Mouse (Mus musculus): Measurements from ENCODE around the gene Sirt6. TPM values are rescaled to one million over a fixed set of nuclear protein-coding genes. Genes with fewer than 3 reads are reported as not detected.
A peak's percentile ranks its signal among the peaks of the same experiment; 100 is the strongest.

Sirt6 gene
- polyA plus RNA-seq, 1 experiment from 2014 or later = 7.7 TPM

- Histone ChIP-seq H3K27me3 (peaks cover 22% of the 10 kb centered on the region), H3K27ac (replicated peaks) (0 out of 2 replicates have a peak overlapping the region, but pooled peaks have one; percentile 24), H3K4me2 (no peak overlapping the region), H3K4me3 (replicated peaks) (no peak overlapping the region), H3K4me1 (replicated peaks) (peaks cover 76% of the 10 kb centered on the region), H3K9me3 (replicated peaks) (no peaks in the 10 kb centered on the region), H3K36me3 (replicated peaks) (no peaks in the 10 kb centered on the region), H3K9ac (no peak overlapping the region)
- WGBS (ENCODE audit: insufficient replicate concordance) = 16% methylated on average over 4 of the region's 4 CpGs
- ATAC-seq (ENCODE audit: insufficient read depth) = no peak
Measured at GRCm38 (mm10) chr10:81602741-81603151, 24.9 kb downstream of the Sirt6 start.

- 33% methylated on average over 7 of the region's 7 CpGs for WGBS (ENCODE audit: insufficient replicate concordance)
- Histone ChIP-seq H3K4me2 (peak overlapping the region; percentile 77), H3K9ac (peak overlapping the region; percentile 11; the same call in 1 of the 2 replicates), H3K36me3 (replicated peaks) (no peaks in the 10 kb centered on the region), H3K4me1 (replicated peaks) (peaks cover 81% of the 10 kb centered on the region), H3K4me3 (replicated peaks) (peak overlapping the region; percentile 47), H3K27me3 (peaks cover 35% of the 10 kb centered on the region), H3K27ac (replicated peaks) (no peak overlapping the region), H3K9me3 (replicated peaks) (no peaks in the 10 kb centered on the region)
- no peak for ATAC-seq (ENCODE audit: insufficient read depth)
Measured at GRCm38 (mm10) chr10:81601396-81601905, 26.1 kb downstream of the Sirt6 start.

DNA sequence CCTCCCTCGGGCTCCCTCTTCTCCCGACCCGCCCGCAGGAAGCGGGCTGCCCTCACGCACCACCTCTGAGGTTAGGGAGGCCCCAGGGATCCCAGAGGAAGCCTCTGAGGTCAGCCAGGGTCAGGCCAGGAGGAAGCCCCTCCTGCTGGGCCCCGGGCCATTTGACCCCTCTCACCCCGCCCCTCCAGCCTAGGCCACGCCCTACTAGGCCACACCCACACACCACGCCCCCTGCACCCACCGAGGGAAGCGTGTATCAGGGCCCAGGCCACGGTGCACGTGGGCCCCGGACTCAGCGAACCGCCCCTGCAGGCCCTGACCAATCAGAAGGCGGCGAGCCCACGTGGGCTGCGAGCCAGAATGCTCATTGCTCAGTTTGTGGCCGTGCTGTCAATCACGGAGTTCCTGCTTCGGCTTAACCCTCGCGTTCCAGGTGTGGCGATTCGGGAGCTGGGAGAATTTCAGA lies 26.8 kb downstream of the Sirt6 start, which contains the start of gene Tle6:
TSS of gene Tle6 (minus strand) at position 336 of the 466 bp plus-strand sequence.
- peak within 1 kb of the TSS; percentile 47 for H3K4me3 ChIP-seq (replicated peaks)
- peak within 1 kb of the TSS; percentile 11; the same call in 1 of the 2 replicates for H3K9ac ChIP-seq
- no peaks in the 10 kb centered on the region for H3K9me3 ChIP-seq (replicated peaks)
- under 1% methylated on average over 28 of the region's 28 CpGs for WGBS (ENCODE audit: insufficient replicate concordance)
- H3K27ac ChIP-seq (replicated peaks) = peak within 1 kb of the TSS; percentile 65
- peaks cover 42% of the 10 kb centered on the region for H3K27me3 ChIP-seq
- ATAC-seq (ENCODE audit: insufficient read depth) = peak; percentile 80
- H3K36me3 ChIP-seq (replicated peaks) = no peaks in the 10 kb centered on the region
- H3K4me2 ChIP-seq = peak within 1 kb of the TSS; percentile 77
- H3K4me1 ChIP-seq (replicated peaks) = peaks cover 85% of the 10 kb centered on the region

GRCm38 (mm10) chr10:81600096-81600495 lies 27.5 kb downstream of the Sirt6 start:
- H3K4me1 ChIP-seq (replicated peaks) = peaks cover 80% of the 10 kb centered on the region
- no peak for ATAC-seq (ENCODE audit: insufficient read depth)
- peak overlapping the region; percentile 47; the same call in 1 of the 2 replicates for H3K4me3 ChIP-seq (replicated peaks)
- H3K9ac ChIP-seq = no peak overlapping the region
- WGBS (ENCODE audit: insufficient replicate concordance) = 34% methylated on average over 10 of the region's 10 CpGs
- H3K27me3 ChIP-seq = peaks cover 48% of the 10 kb centered on the region
- H3K27ac ChIP-seq (replicated peaks) = no peak overlapping the region
- H3K36me3 ChIP-seq (replicated peaks) = no peaks in the 10 kb centered on the region
- H3K9me3 ChIP-seq (replicated peaks) = no peaks in the 10 kb centered on the region
- peak overlapping the region; percentile 77; the same call in 1 of the 2 replicates for H3K4me2 ChIP-seq

GRCm38 (mm10) chr10:81599630-81600029 lies 28.0 kb downstream of the Sirt6 start:
- Histone ChIP-seq H3K4me2 (no peak overlapping the region), H3K4me1 (replicated peaks) (peaks cover 75% of the 10 kb centered on the region), H3K9me3 (replicated peaks) (no peaks in the 10 kb centered on the region), H3K36me3 (replicated peaks) (no peaks in the 10 kb centered on the region), H3K9ac (no peak overlapping the region), H3K27me3 (peaks cover 53% of the 10 kb centered on the region), H3K27ac (replicated peaks) (no peak overlapping the region), H3K4me3 (replicated peaks) (no peak overlapping the region)
- WGBS (ENCODE audit: insufficient replicate concordance) = 54% methylated on average over 5 of the region's 5 CpGs
- no peak for ATAC-seq (ENCODE audit: insufficient read depth)

GRCm38 (mm10) chr10:81598871-81599270 lies 28.7 kb downstream of the Sirt6 start:
- no peaks in the 10 kb centered on the region for H3K9me3 ChIP-seq (replicated peaks)
- no peak overlapping the region for H3K9ac ChIP-seq
- no peak overlapping the region for H3K4me2 ChIP-seq
- no peak overlapping the region for H3K4me3 ChIP-seq (replicated peaks)
- H3K27ac ChIP-seq (replicated peaks) = no peak overlapping the region
- peaks cover 71% of the 10 kb centered on the region for H3K4me1 ChIP-seq (replicated peaks)
- H3K27me3 ChIP-seq = peaks cover 61% of the 10 kb centered on the region
- no peaks in the 10 kb centered on the region for H3K36me3 ChIP-seq (replicated peaks)
- ATAC-seq (ENCODE audit: insufficient read depth) = no peak
- 47% methylated on average over 6 of the region's 6 CpGs for WGBS (ENCODE audit: insufficient replicate concordance)

GRCm38 (mm10) chr10:81598342-81598741 lies 29.3 kb downstream of the Sirt6 start:
- Histone ChIP-seq H3K36me3 (replicated peaks) (no peaks in the 10 kb centered on the region), H3K4me2 (no peak overlapping the region), H3K9ac (no peak overlapping the region), H3K4me3 (replicated peaks) (no peak overlapping the region), H3K27ac (replicated peaks) (no peak overlapping the region), H3K9me3 (replicated peaks) (no peaks in the 10 kb centered on the region), H3K4me1 (replicated peaks) (peaks cover 71% of the 10 kb centered on the region), H3K27me3 (peaks cover 64% of the 10 kb centered on the region)
- WGBS (ENCODE audit: insufficient replicate concordance) = 37% methylated on average over 3 of the region's 3 CpGs
- ATAC-seq (ENCODE audit: insufficient read depth) = no peak

DNA sequence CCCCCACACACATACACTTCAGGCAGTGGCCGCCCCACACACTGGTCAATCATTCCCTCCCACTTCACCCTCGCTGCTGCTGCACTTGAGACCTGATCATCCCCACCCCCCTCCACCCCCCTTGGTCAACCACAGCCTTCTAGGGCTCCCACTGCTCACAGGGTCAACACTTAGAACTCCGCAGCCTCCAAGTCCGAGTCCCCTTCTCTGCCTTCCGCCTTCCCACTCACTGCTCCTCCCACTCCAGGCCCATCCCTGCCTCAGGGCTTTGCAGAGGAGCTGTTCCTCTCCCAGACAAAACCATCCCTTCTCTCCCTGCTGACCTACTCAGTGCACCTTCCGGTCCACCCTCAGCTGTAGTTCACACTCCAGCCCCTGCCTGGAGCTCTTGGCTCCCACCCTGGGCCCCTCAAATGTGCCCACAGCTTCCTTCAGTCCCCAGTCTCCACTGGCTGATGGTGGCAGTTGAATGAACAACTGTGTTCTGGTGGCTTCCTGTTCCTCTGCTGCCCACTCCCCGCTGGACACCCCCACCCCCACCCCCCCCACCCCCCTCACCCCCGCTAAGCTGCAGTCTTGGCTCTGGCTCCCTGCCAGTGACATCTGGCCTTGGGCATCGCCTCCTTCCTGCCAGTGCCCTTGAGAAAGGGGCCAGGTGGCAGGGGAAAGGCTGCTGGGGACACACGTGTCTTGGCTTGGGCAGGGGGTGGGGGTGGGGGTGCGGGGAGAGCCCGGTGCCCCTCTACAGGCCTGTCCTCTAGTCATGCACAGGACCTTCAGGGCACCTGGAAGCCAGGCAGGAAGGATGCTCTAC lies 30.3 kb downstream of the Sirt6 start:
- peaks cover 70% of the 10 kb centered on the region for H3K27me3 ChIP-seq
- no peak overlapping the region for H3K27ac ChIP-seq (replicated peaks)
- H3K9me3 ChIP-seq (replicated peaks) = no peaks in the 10 kb centered on the region
- H3K9ac ChIP-seq = no peak overlapping the region
- H3K4me3 ChIP-seq (replicated peaks) = peak overlapping the region; percentile 28
- H3K4me1 ChIP-seq (replicated peaks) = peaks cover 63% of the 10 kb centered on the region
- peak overlapping the region; percentile 51 for H3K4me2 ChIP-seq
- no peaks in the 10 kb centered on the region for H3K36me3 ChIP-seq (replicated peaks)
- ATAC-seq (ENCODE audit: insufficient read depth) = no peak
- 11% methylated on average over 12 of the region's 12 CpGs for WGBS (ENCODE audit: insufficient replicate concordance)

DNA sequence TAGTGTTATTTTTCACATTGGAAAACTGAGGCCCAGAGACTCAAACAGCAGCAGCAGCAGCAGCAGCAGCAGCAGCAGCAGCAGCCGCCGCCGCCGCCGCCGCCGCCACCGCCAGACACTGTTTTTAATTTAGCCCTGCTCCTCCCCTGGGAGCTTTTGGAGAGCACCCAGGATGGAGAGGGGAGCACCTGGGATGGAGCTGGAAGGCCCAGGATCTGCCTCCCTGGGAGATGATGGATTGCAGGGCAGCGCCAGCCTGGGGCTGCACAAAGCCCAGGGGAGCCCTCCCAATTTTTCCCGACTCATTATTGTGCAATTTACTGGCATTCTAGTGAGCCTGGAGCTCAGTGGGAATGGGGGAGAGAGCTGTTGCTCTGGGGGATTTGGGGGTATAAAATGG lies 31.0 kb downstream of the Sirt6 start:
- Histone ChIP-seq H3K4me1 (replicated peaks) (peaks cover 57% of the 10 kb centered on the region), H3K4me2 (peak overlapping the region; percentile 51), H3K27me3 (peaks cover 76% of the 10 kb centered on the region), H3K9me3 (replicated peaks) (no peaks in the 10 kb centered on the region), H3K4me3 (replicated peaks) (peak overlapping the region; percentile 28), H3K9ac (no peak overlapping the region), H3K27ac (replicated peaks) (no peak overlapping the region), H3K36me3 (replicated peaks) (no peaks in the 10 kb centered on the region)
- no peak for ATAC-seq (ENCODE audit: insufficient read depth)
- WGBS (ENCODE audit: insufficient replicate concordance) = 8% methylated on average over 10 of the region's 10 CpGs

DNA sequence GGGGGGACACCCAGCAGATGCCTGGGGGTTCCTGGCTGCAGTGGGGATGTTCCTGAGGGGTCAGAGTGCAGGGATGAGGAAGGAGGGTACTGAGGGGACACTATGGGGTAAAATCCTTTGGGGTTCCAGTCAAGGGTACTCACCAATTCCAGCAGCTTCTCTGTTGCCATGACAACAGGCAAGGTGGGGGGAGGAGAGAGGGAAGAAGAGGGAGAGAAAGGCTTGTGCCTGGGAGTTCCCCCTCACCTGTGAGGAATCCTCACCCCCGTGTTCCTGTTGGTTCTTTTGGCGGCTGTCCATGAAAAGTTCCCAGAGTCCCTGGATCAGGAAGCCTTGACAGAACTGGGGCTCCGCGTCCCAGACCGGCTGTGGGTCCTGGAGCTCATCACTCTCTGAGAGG lies 32.0 kb downstream of the Sirt6 start:
- Histone ChIP-seq H3K4me1 (replicated peaks) (peaks cover 47% of the 10 kb centered on the region), H3K36me3 (replicated peaks) (no peaks in the 10 kb centered on the region), H3K27ac (replicated peaks) (no peak overlapping the region), H3K27me3 (peaks cover 81% of the 10 kb centered on the region), H3K4me2 (no peak overlapping the region), H3K9ac (no peak overlapping the region), H3K4me3 (replicated peaks) (no peak overlapping the region), H3K9me3 (replicated peaks) (no peaks in the 10 kb centered on the region)
- 57% methylated on average over 5 of the region's 5 CpGs for WGBS (ENCODE audit: insufficient replicate concordance)
- ATAC-seq (ENCODE audit: insufficient read depth) = no peak

- H3K27ac ChIP-seq (replicated peaks) = no peak overlapping the region
- H3K27me3 ChIP-seq = peaks cover 70% of the 10 kb centered on the region
- peaks cover 32% of the 10 kb centered on the region for H3K4me1 ChIP-seq (replicated peaks)
- no peak overlapping the region for H3K9ac ChIP-seq
- no peaks in the 10 kb centered on the region for H3K9me3 ChIP-seq (replicated peaks)
- H3K4me3 ChIP-seq (replicated peaks) = no peak overlapping the region
- ATAC-seq (ENCODE audit: insufficient read depth) = no peak
- no peak overlapping the region for H3K4me2 ChIP-seq
- 66% methylated on average over 18 of the region's 18 CpGs for WGBS (ENCODE audit: insufficient replicate concordance)
- H3K36me3 ChIP-seq (replicated peaks) = no peaks in the 10 kb centered on the region
Measured at GRCm38 (mm10) chr10:81593935-81594334, 33.7 kb downstream of the Sirt6 start.
